In genomic region chr14:13651541-13652298, GRCm38 (mm10) we compare ENCODE assay signal across 11 mouse cellular contexts. TPM values are rescaled to one million over a fixed set of nuclear protein-coding genes. Genes with fewer than 3 reads are reported as not detected.
A peak's percentile ranks its signal among the peaks of the same experiment; 100 is the strongest.
DNase-seq lines count a peak whose midpoint lies in the region; ATAC-seq and TF ChIP-seq lines count a peak whose summit lies in the region.
"Had no signal": no experiment of that assay in that cellular context is flagged by ENCODE, and none has a peak within 500 bp of the region (broad histone marks: within the 10 kb centered on the region; RNA-seq: fewer than 3 reads in every experiment).

No protein-coding gene starts in this region.

- TF ChIP-seq CTCF in layer of hippocampus, adult 2 months (conservative IDR thresholded peaks at IDR 0.05) = peak; percentile 24

- no peak overlapping the region for H3K9ac ChIP-seq in embryonic facial prominence, embryonic 14.5 days (ENCODE audit: low read depth, low read length)
- H3K9ac ChIP-seq in hindbrain, embryonic 14.5 days = no peak overlapping the region
- H3K9ac ChIP-seq in neural tube, embryonic 14.5 days (replicated peaks; ENCODE audit: low read depth, low read length) = no peak overlapping the region
- H3K9ac ChIP-seq: heart, embryonic 12.5 days; liver, embryonic 14.5 days had no signal

- peak; percentile 53 for ATAC-seq in embryonic facial prominence, embryonic 14.5 days (ENCODE audit: low read depth)
- ATAC-seq in hindbrain, embryonic 14.5 days (ENCODE audit: low FRiP score) = peak; percentile 89
- ATAC-seq in neural tube, embryonic 14.5 days (ENCODE audit: low read depth) = peak; percentile 72; the same call in 1 of the 2 replicates

- no peak overlapping the region for H3K27ac ChIP-seq in layer of hippocampus, adult 2 months
- no peak overlapping the region for H3K27ac ChIP-seq in embryonic facial prominence, embryonic 14.5 days (replicated peaks; ENCODE audit: low read depth, low read length)
- peak overlapping the region; percentile 51 for H3K27ac ChIP-seq in hindbrain, embryonic 14.5 days
- no peak overlapping the region for H3K27ac ChIP-seq in neural tube, embryonic 14.5 days (ENCODE audit: low read depth, low read length)
- H3K27ac ChIP-seq: liver, embryonic 14.5 days had no signal

- H3K4me3 ChIP-seq in layer of hippocampus, adult 2 months = no peak overlapping the region
- H3K4me3 ChIP-seq in embryonic facial prominence, embryonic 14.5 days (ENCODE audit: low read depth, low read length) = no peak overlapping the region
- H3K4me3 ChIP-seq in hindbrain, embryonic 14.5 days (replicated peaks; ENCODE audit: low read length) = no peak overlapping the region
- H3K4me3 ChIP-seq in neural tube, embryonic 14.5 days (ENCODE audit: low read depth, low read length) = no peak overlapping the region
- H3K4me3 ChIP-seq: heart, embryonic 12.5 days had no signal

- H3K4me1 ChIP-seq in embryonic facial prominence, embryonic 14.5 days (ENCODE audit: control insufficient read depth, insufficient read depth, low read length) = peaks cover 4% of the 10 kb centered on the region; the same call in 1 of the 2 replicates
- peaks cover 9% of the 10 kb centered on the region; the same call in 1 of the 2 replicates for H3K4me1 ChIP-seq in hindbrain, embryonic 14.5 days (replicated peaks; ENCODE audit: control insufficient read depth, insufficient read depth, low read length)
- H3K4me1 ChIP-seq in neural tube, embryonic 14.5 days (ENCODE audit: control insufficient read depth, insufficient read depth, low read length) = no peaks in the 10 kb centered on the region
- H3K4me1 ChIP-seq: heart, embryonic 12.5 days had no signal

- DNase-seq in layer of hippocampus, adult 2 months (ENCODE audit: low spot score in 2 of 2) = peak in 1 of 2 experiments; percentile 22
- DNase-seq in layer of hippocampus, postnatal 36 days = no peak
- DNase-seq in embryonic facial prominence, embryonic 14.5 days (ENCODE audit: low spot score) = peak; percentile 21
- peak; percentile 49 for DNase-seq in hindbrain, embryonic 14.5 days (ENCODE audit: low spot score)
- no peak for DNase-seq in lung, adult 18-20 months
- no peak for DNase-seq in kidney, adult 11 months
- DNase-seq: kidney, adult 18-20 months had no signal

- no peaks in the 10 kb centered on the region for H3K9me3 ChIP-seq in embryonic facial prominence, embryonic 14.5 days (ENCODE audit: control insufficient read depth, low read length)
- no peaks in the 10 kb centered on the region for H3K9me3 ChIP-seq in hindbrain, embryonic 14.5 days (ENCODE audit: control insufficient read depth, low read length)
- no peaks in the 10 kb centered on the region for H3K9me3 ChIP-seq in neural tube, embryonic 14.5 days (ENCODE audit: control insufficient read depth, low read length)
- H3K9me3 ChIP-seq: heart, embryonic 12.5 days had no signal

- WGBS in embryonic facial prominence, embryonic 14.5 days = 41% methylated on average over 2 of the region's 2 CpGs
- WGBS in hindbrain, embryonic 14.5 days = 32% methylated on average over 2 of the region's 2 CpGs
- 35% methylated on average over 2 of the region's 2 CpGs for WGBS in neural tube, embryonic 14.5 days

- H3K4me2 ChIP-seq in embryonic facial prominence, embryonic 14.5 days (ENCODE audit: low read depth, low read length) = no peak overlapping the region
- no peak overlapping the region for H3K4me2 ChIP-seq in hindbrain, embryonic 14.5 days (replicated peaks)
- no peak overlapping the region for H3K4me2 ChIP-seq in neural tube, embryonic 14.5 days (ENCODE audit: low read depth, low read length)
- H3K4me2 ChIP-seq: heart, embryonic 12.5 days had no signal

- H3K27me3 ChIP-seq in embryonic facial prominence, embryonic 14.5 days (replicated peaks; ENCODE audit: control insufficient read depth, insufficient read depth, low read length) = no peaks in the 10 kb centered on the region
- no peaks in the 10 kb centered on the region for H3K27me3 ChIP-seq in hindbrain, embryonic 14.5 days (ENCODE audit: control insufficient read depth, insufficient read depth, low read length)
- no peaks in the 10 kb centered on the region for H3K27me3 ChIP-seq in neural tube, embryonic 14.5 days (ENCODE audit: control insufficient read depth, insufficient read depth, low read length)
- H3K27me3 ChIP-seq: heart, embryonic 12.5 days had no signal

- H3K36me3 ChIP-seq in embryonic facial prominence, embryonic 14.5 days (ENCODE audit: control insufficient read depth, insufficient read depth, low read length) = no peaks in the 10 kb centered on the region
- H3K36me3 ChIP-seq in hindbrain, embryonic 14.5 days (replicated peaks; ENCODE audit: control insufficient read depth, insufficient read depth) = no peaks in the 10 kb centered on the region
- H3K36me3 ChIP-seq in neural tube, embryonic 14.5 days (ENCODE audit: control insufficient read depth, insufficient read depth, low read length) = no peaks in the 10 kb centered on the region
- H3K36me3 ChIP-seq: heart, embryonic 12.5 days had no signal

RNA-seq across cellular contexts. Expression of gene Sntn, which starts 19.0 kb away (rescaled TPM):
- total RNA-seq in layer of hippocampus, adult 2 months (2021) = under 1 TPM in 1 of 2 experiments, not detected in 1; 0.69 TPM
- under 1 TPM in 1 of 2 experiments, not detected in 1; 0.83 TPM for total RNA-seq in layer of hippocampus, postnatal 36 days (2021)
- 1.3 TPM in 1 of 2 replicates, not detected in the other for polyA plus RNA-seq in embryonic facial prominence, embryonic 14.5 days (2014; fragmentation: Nextera tagmentation; extraction: Ambion mirVana)
- not detected in 2 replicates for polyA plus RNA-seq in hindbrain, embryonic 14.5 days (2014; fragmentation: Nextera tagmentation; extraction: Ambion mirVana)
- polyA plus RNA-seq in neural tube, embryonic 14.5 days (2014; fragmentation: Nextera tagmentation; extraction: Ambion mirVana) = not detected in 2 replicates
- total RNA-seq: megakaryocyte progenitor cell, adult 5-6 weeks had no signal
- polyA plus RNA-seq: heart, embryonic 12.5 days; liver, embryonic 14.5 days had no signal

Comparison
In these comparisons a context has a peak if more than half of its experiments do, and no peak if none do; other contexts are left out.
1. DNase-seq: peak in embryonic facial prominence, embryonic 14.5 days (single experiment) and hindbrain, embryonic 14.5 days (single experiment); none in layer of hippocampus, postnatal 36 days (0 of 2), lung, adult 18-20 months (0 of 2) and kidney, adult 11 months (single experiment).
2. Peak in every context shown above with its lines, with median percentiles within 50 percentile points of each other: ATAC-seq.